Mouse (Mus musculus) kidney, postnatal 0 days (tissue): ENCODE measurements at regions not wholly inside any gene's neighbourhood (a gene's known extent, or its start where the extent isn't known, plus 50 kb on each side); places are given as distances from the start of the nearest gene placed in this dataset.

Source experiments
- ATAC-seq: fragments of 200-750 bp; cut with Nextera tagmentation; replicated peaks from 2 replicates; pipeline ENCODE4 v1.8.0; 2017; ENCODE audit warnings: low read depth, moderate number of reproducible peaks, moderate TSS enrichment, moderate library complexity; ENCODE audit not compliant: low FRiP score
- DNase-seq: peaks from one replicate; pipeline ENCODE4 v3.0.0-alpha.2; 2016; ENCODE audit warnings: low spot score
- H3K27ac ChIP-seq: fragments of 300-500 bp; sonication (generic); 2 replicates; pipeline ENCODE4 v1.5.1; 2014; ENCODE audit warnings: mild to moderate bottlenecking
- H3K27me3 ChIP-seq: fragments of 300-500 bp; sonication (generic); 2 replicates; pipeline ENCODE4 v1.6.1; 2014; ENCODE audit warnings: low read length, mixed read lengths; ENCODE audit not compliant: insufficient read depth
- H3K36me3 ChIP-seq: fragments of 300-500 bp; sonication (generic); 2 replicates; pipeline ENCODE4 v1.6.1; 2014; ENCODE audit warnings: low read length, mixed read lengths; ENCODE audit not compliant: insufficient read depth
- H3K4me1 ChIP-seq: fragments of 300-500 bp; sonication (generic); replicated peaks from 2 replicates; pipeline ENCODE4 v1.6.1; 2014; ENCODE audit warnings: antibody characterized with exemption, low read length, mixed read lengths; ENCODE audit not compliant: insufficient read depth
- H3K4me2 ChIP-seq: fragments of 300-500 bp; sonication (generic); 2 replicates; pipeline ENCODE4 v1.6.1; 2014; ENCODE audit warnings: mild to moderate bottlenecking, low read length, moderate library complexity, mixed read lengths
- H3K4me3 ChIP-seq: fragments of 300-500 bp; sonication (generic); replicated peaks from 2 replicates; pipeline ENCODE4 v1.5.1; 2014; ENCODE audit warnings: low read depth, low read length
- H3K9ac ChIP-seq: fragments of 300-500 bp; sonication (generic); 2 replicates; pipeline ENCODE4 v1.6.1; 2014; ENCODE audit warnings: low read depth, low read length
- H3K9me3 ChIP-seq: fragments of 300-500 bp; sonication (generic); replicated peaks from 2 replicates; pipeline ENCODE4 v1.6.1; 2016; ENCODE audit warnings: low read length, inconsistent platforms, mixed read lengths
- CTCF ChIP-seq: IDR thresholded peaks from 2 replicates; pipeline ENCODE4 v1.5.1; 2016; ENCODE audit warnings: antibody characterized with exemption, low read depth, mild to moderate bottlenecking, moderate library complexity
- WGBS: fragments of 180-500 bp; shearing (Covaris S2); extraction: QIAGEN DNeasy Blood & Tissue Kit; methylation state at CpG from one replicate; pipeline ENCODE4 v1.1.7; 2014; 5-methylcytosine and 5-hydroxymethylcytosine counted together

DNA sequence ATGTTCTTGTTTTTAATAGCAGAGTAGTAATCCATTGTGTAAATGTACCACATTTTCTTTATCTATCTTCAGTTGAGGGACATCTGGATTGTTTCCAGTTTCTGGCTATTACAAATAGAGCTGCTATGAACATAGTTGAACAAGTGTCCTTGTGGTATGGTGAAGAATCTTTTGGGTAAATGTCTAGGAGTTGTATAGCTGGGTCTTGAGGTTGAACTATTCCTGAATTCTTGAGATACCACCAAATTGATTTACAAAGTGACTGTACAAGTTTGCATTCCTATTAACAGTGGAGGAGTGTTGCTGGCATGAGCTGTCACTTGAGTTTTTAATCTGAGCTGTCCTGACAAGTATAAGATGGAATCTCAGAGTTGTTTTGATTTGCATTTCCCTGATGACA is 76.0 kb upstream of the Zfp648 start:
- Histone ChIP-seq H3K36me3 (no peaks in the 10 kb centered on the region), H3K4me2 (no peak overlapping the region)

DNA sequence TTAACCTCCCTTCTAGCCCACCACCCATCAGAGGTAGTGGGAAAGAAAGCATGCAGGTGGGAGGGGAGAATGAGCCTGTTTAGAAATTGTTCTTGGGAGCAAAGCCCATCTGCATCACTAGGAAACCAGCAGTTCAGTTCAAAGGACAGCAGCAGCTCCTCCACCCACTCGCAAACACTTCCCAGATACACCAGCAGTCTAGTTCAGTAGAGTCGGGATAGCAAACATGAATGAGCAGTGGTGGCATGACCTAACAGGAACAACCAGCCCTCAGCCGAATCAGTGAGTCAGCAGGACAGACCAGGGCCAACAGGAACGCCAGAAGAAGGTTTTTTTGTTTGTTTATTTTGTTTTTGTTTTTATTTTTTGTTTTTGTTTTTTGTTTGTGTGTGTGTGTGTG is 74.5 kb upstream of the Zfp648 start:
- no peak for ATAC-seq
- Histone ChIP-seq H3K4me3 (no peak overlapping the region), H3K36me3 (no peaks in the 10 kb centered on the region), H3K27me3 (no peaks in the 10 kb centered on the region), H3K4me1 (no peaks in the 10 kb centered on the region), H3K9ac (no peak overlapping the region), H3K9me3 (no peaks in the 10 kb centered on the region), H3K27ac (no peak overlapping the region), H3K4me2 (no peak overlapping the region)
- DNase-seq: no peak
- no peak for TF ChIP-seq CTCF
- 59% methylated on average over 4 of the region's 4 CpGs for WGBS

More for the DNA sequence above, 76.0 kb upstream of the Zfp648 start:
- no peaks in the 10 kb centered on the region for H3K27me3 ChIP-seq
- no peak overlapping the region for H3K27ac ChIP-seq
- TF ChIP-seq CTCF: no peak
- H3K4me1 ChIP-seq: no peaks in the 10 kb centered on the region
- no peaks in the 10 kb centered on the region for H3K9me3 ChIP-seq
- ATAC-seq (no peak), DNase-seq (no peak)
- H3K4me3 ChIP-seq: no peak overlapping the region
- H3K9ac ChIP-seq: no peak overlapping the region

DNA sequence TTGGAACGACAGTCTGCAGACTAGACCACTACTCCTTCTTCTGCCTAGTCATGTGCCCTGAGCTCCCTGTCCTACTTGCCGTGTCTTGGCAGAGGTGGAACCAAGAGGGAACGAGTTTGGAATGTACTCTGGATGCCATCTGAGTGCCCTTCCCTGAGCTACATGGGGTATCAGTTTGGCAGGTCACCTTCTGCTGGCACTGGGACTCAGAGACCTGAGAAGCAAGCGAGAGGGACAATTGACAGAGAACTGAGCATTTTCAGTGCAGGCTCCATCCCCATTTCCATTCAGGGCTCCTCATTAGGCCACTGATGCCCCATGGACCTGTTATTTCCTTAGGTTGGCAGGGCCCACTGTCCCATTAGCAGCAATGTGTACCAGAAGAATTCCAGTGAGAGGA is 61.5 kb upstream of the Zfp648 start:
- no peak for ATAC-seq
- no peak for TF ChIP-seq CTCF
- H3K27me3 ChIP-seq: no peaks in the 10 kb centered on the region
- 80% methylated on average over 4 of the region's 4 CpGs for WGBS
- no peaks in the 10 kb centered on the region for H3K4me1 ChIP-seq
- no peaks in the 10 kb centered on the region for H3K9me3 ChIP-seq
- no peak overlapping the region for H3K4me3 ChIP-seq
- no peak overlapping the region for H3K4me2 ChIP-seq
- H3K9ac ChIP-seq: no peak overlapping the region
- H3K36me3 ChIP-seq: no peaks in the 10 kb centered on the region
- no peak overlapping the region for H3K27ac ChIP-seq
- DNase-seq: no peak

DNA sequence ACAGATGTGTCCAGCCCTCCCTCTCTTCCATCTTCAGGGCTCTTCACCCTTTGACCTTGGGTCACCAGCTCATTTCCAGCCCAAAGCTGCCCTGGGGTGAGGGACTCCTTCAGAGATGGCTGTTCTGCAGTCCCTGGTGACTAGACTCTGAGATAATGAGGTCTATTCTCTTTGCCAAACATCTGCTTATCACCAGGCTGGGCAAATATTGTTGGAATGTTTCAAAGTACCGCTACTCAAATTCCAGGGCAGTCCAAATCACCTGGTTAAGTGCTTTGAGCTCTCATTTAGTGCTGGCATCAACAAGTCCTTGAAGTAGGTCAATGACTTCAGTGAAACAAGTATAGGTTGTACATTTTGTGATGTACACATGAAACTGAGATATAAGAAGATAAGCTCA is 57.3 kb upstream of the Zfp648 start:
- Histone ChIP-seq H3K27me3 (no peaks in the 10 kb centered on the region), H3K4me2 (no peak overlapping the region), H3K9me3 (no peaks in the 10 kb centered on the region), H3K27ac (no peak overlapping the region), H3K36me3 (no peaks in the 10 kb centered on the region), H3K4me3 (no peak overlapping the region), H3K4me1 (peaks cover 2% of the 10 kb centered on the region; the same call in 1 of the 2 replicates), H3K9ac (no peak overlapping the region)
- ATAC-seq (no peak), DNase-seq (no peak)
- no peak for TF ChIP-seq CTCF
- 67% methylated on average over 1 of the region's 1 CpGs for WGBS

DNA sequence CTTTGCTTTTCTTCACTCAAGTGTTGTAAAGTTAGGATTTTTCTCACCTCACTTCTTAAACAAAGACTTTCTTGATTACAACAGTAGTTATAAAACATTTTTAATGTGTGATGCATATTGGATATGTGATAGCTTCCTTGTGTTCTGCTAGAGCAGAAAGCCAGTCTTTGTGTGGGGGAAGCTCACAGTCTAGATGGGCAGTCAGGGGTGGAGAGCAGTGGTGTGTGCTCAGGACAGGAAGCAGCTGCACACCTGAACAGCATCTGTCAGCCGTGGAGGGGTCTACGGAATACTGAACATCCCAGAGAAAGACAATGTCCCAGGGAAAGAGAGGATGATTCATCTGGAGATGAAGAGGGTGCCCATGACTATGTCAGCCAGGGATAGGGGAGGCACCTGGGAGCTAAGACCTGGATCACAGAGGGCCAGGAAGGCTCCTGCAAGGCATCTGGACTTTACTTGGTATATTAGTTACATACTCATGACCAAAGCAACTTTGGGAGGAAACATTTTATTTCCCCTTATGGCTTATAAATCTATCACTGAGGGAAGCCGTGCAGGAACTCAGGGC is 53.9 kb upstream of the Zfp648 start:
- ATAC-seq (no peak), DNase-seq (peak; percentile 69)
- Histone ChIP-seq H3K27ac (no peak overlapping the region), H3K27me3 (no peaks in the 10 kb centered on the region), H3K4me2 (no peak overlapping the region), H3K4me3 (no peak overlapping the region), H3K4me1 (peaks cover 13% of the 10 kb centered on the region; the same call in 1 of the 2 replicates), H3K36me3 (no peaks in the 10 kb centered on the region), H3K9ac (no peak overlapping the region), H3K9me3 (no peaks in the 10 kb centered on the region)
- 15% methylated on average over 3 of the region's 3 CpGs for WGBS
- no peak for TF ChIP-seq CTCF

DNA sequence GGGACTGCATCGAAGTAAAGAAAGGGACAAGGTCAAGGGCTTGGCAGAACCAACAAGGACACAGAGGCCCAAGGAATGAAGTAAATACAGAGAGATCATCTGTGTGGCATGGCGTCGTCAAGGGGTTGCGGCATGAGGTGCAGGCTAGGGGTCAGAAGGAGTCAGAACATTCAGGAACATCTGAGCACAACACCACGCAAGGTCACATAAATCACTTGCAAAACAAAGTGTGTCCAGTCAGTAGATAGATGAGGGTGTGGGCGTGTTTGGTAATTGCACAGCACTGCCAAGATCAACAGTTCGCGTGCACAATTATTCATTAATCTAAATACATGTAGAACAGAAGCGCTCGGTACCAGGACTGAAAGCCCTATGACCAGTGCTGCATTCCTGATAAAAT is 52.0 kb upstream of the Zfp648 start:
- 39% methylated on average over 10 of the region's 10 CpGs for WGBS

More for the DNA sequence above, 52.0 kb upstream of the Zfp648 start:
- 0 out of 2 replicates have a peak overlapping the region, but pooled peaks have one; percentile 9 for H3K27ac ChIP-seq
- DNase-seq (peak; percentile 73), ATAC-seq (peak; percentile 75)
- H3K4me1 ChIP-seq: peaks cover 13% of the 10 kb centered on the region; the same call in 1 of the 2 replicates
- H3K9ac ChIP-seq: no peak overlapping the region
- no peak overlapping the region for H3K4me2 ChIP-seq
- TF ChIP-seq CTCF: no peak
- no peaks in the 10 kb centered on the region for H3K27me3 ChIP-seq
- no peak overlapping the region for H3K4me3 ChIP-seq
- H3K36me3 ChIP-seq: no peaks in the 10 kb centered on the region
- H3K9me3 ChIP-seq: no peaks in the 10 kb centered on the region
